Mouse (Mus musculus) T-helper 1 cell (primary cell): ENCODE results near the gene Tnnt3.

ENCODE experiments used
- in situ Hi-C: fragments of 300-600 bp; cut with MboI, MseI; formaldehyde crosslinking; loops from one replicate; pipeline ENCODE4 v1.15.1; 2025; ENCODE audit warnings: high pct_unique_total_duplicates

The Tnnt3 gene

DNA sequence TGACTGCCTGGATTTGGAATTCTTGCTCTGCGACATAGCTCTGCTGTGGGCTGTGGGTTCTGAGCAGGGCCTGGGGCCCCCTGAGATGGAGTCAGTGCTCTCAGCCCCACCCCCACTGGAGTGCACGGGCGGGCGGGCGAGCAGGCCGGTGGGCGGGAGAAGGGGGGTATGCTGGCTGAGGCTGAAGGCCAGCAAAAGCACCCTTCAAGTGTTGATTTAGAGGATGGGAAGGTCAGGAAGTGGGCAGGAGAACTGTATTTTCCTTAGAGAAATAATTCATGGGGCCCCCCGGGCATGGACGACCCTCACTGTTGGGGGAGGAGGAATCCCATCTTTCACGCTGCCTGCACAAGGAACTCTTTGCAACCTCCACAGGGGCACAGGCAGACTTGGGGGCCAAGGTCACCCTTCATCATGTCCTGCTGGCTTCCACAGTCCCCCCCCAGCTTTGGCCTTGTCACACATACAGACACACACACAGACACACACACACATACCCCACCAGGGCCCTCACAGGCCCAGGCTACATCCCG lies 44.2 kb downstream of the Tnnt3 start:
- in situ Hi-C loops: no loop called here

DNA sequence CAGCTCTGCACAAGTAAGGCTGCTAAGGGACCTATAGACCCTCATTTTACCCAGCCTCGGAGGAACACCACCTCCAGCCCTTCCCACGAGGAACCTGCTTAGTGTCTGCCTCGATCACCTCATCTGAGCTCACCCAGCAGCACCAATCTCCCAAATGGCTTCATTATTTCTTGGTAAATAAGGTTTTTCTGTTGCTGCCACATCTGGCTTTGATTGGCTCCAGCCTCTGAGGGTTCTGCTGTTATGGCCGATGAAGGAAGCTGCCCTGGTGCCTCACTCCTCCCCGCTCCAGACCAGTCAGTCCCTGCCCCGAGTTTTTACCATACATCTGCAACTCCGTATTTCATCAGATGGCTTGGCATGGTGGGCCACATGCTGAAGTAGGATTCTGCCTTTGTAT lies 47.3 kb downstream of the Tnnt3 start:
- in situ Hi-C loops: no loop called here

DNA sequence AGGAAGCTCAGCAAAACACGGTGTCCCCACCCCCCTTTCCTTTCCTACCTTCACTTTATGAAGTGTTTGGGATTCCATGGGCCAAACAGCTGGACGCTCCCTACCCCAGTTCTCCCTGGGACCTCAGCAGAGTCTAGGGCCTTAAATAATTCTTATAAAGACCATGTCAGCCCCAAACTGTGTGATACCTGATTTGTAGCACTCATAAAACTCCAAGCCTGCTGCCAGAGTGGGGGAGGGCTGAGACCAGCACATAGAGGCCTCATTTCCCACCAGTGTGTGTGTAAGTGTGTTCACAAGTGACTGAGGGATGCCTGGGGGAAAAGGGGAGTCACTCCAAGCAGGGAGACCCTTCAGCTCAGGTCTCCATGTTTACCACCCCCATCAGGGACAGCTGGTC lies 49.2 kb downstream of the Tnnt3 start:
- in situ Hi-C loops: no loop called here

DNA sequence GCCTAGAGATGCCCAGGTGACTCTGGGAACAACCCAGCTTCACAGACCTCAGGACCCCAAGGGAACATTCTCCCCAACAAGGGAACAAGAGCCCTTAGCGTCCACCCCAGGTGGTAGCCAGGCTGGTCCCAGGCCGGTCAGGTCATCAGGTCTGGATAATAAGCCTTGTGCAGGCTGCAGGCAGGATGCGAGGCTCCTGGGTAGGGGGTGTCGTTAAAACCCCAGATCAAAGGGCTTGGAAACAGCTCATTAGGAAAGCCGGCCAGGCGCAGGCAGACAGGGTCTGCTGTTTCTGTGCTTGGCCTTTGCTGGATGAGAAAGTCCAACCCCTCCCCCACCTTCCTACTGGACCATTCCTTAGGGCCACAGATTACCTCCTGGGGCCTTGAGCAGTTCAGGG lies 50.1 kb downstream of the Tnnt3 start:
- in situ Hi-C loops: no loop called here

DNA sequence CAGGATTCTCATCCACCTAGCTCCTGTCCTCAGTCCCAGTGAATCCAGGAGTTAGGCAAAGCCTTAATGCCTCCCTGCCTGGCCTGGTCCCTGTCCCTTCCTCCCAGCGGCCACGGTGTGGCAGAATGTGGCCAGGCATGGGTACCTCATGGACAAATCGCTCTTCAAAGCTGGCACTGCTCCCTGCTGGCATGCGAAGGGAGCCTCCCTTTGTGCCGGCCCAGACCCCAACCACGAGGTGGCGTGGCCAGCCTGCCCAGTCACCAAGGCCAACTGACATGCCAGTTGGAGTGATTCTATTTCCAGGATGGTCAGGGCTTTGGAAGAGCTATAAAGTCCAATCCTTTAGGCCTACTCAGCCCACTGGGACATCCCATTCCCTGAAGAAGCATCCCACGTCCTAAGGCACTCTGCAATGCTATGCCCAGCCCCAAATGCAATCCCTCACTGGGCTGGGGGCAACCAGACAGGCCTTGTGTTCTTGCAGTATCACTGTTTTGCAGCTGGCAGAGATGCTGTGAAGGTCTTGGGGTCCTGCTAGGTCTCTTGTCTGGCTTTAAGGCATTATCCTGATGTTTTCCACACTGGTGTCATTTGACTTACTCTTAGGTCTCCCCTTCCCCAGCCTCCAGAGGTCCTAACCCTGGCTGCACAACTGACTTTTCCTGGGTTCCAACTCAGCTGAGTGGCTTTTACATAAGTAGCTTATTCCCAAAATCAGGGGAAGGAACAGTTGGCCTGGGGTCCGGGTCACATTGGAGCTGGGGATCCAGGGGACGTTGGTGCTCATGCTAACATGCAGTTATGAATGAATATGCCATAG lies 51.5 kb downstream of the Tnnt3 start:
- in situ Hi-C loops: no loop called here

DNA sequence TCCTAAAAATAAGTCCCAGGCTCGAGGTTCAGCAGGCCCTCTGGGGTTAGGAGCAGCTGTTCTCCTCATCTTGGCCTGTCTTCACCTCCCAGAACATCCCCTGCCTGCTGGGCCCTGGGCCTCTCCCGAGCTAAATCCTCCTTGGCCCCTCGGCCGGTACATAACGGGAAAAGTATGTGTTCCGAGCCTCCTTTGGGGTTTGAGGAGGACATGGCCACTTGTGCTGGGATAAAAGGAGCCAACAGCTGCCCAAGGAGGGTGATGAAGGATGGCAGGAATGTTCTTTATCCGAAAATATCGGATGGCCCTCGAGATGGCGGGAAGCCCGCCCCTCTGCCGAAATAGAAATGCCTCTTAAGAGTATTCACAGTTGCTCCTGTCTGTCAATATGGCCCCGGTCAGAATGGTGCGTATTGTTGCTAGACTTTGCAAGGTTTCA lies 52.3 kb downstream of the Tnnt3 start:
- in situ Hi-C loops: no loop called here

DNA sequence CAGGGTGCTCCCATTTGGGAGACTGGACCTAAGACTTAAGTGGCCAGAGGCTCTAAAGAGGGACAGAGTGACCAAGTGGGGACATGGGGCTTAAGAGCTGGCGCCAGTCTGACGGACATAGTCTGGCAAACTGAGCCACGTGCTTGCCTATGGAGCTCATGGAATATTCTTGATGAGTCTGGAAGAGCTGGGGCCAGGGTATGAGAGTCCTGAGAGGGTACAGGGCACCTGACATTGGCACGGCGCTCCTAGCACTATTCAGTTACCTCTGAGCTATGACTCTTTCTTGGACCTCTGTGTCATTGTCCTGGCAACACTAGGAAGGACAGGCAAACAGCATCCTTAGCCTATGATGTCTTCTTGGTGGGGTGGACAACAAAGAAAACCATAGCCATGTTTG lies 53.1 kb downstream of the Tnnt3 start:
- in situ Hi-C loops: no loop called here

DNA sequence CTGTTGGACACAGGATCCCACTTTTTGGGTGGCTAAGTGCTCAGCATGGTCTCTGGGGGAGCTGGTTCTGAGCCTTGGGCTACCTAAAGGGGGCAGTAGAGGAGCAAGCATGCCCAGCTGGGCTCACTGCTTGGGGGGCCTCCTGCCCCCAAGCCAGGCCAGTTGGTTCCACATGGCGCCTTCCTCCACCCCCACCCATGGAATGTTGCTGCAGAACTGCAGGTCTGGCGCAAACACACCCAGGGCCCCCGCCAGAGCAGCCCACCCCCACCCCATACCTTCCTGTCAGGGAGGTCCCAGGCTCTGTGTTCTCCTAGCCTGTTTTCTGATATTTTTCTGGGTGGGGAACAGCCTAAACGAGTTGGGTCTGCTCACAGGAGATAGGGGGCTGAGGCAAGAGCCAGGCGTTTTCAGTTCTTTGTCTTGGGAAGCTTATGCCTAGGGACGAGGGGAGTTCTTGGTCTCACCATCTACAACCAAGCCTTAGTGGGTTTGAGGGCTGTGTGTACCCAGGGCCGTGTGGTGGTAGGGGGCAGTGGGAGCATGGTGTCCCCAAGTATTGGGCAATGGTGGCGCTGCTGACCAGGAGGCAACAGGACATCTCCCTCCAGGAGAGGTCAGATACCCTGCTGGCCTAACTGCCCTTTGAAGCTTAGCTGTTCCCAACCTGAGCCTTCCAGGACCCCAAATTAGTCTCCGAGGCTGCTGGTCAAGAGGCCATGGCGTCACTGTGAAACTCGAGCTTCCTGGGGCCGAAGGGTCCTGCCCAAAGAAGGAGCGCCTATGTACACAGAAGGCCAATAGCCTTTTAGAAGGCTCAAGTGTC lies 54.2 kb downstream of the Tnnt3 start:
- in situ Hi-C loops: no loop called here

DNA sequence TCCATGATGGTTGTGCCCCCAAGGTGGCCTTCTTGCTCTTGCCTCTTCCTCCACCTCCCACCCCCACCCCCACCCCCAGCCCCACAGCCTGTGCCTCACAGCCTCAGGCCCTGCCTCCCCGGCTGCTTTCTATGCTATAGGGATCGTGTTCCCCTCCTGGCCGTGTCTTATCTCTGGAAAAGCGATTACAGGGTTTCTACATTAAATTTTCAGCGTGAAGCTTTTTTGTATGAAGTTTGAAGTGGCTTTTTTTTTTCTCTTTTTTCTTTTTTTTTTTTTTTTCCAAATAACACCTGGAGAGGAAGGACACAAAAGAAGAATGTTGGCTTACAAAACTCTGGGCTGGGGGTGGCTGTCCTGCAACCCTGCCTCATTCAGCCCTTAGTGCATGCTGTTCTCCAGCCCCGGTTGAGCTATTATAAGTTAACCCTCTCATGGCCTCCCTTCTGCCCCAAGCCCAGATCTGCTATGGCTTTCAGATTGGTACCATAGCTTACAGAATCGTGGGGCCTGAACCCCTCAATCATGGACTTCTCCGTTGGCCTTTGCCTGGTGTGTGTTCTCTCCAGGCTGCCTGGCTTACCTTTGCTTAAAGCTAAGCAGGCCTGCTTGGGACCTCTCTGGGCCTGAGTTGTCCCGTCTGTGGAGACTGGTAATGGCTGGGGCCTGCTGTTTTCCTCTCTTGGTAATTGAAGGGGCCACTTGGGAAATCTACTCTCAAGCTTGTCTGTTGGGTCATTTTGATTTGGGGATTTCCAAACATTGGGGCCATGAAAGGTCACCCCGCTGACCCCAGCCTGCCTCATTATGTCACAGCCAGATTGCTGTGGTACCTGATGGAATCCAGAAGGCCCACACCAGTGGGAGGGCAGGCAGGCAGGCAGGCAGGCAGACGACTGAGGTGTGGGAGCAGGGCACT lies 55.0 kb downstream of the Tnnt3 start:
- in situ Hi-C loops: no loop called here

DNA sequence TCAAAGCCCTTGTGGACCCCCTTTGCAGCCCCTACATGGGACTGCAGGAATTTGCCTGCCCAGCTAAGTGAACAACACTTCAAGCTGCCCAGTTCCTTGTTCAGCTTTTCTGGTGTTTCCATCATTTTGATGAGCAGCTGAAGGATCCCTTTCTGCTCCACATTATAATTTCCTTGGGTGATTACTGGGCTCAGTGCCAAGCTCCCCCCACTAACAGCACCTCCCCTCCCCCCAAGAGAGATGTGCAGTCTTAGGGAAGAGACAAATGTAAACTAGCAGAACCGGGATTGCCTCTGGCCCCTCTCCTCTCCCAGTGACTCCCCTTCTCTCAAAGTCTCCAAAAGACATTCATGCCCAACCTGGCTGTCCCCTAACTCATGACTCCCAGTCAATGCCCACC lies 56.0 kb downstream of the Tnnt3 start:
- in situ Hi-C loops: no loop called here

DNA sequence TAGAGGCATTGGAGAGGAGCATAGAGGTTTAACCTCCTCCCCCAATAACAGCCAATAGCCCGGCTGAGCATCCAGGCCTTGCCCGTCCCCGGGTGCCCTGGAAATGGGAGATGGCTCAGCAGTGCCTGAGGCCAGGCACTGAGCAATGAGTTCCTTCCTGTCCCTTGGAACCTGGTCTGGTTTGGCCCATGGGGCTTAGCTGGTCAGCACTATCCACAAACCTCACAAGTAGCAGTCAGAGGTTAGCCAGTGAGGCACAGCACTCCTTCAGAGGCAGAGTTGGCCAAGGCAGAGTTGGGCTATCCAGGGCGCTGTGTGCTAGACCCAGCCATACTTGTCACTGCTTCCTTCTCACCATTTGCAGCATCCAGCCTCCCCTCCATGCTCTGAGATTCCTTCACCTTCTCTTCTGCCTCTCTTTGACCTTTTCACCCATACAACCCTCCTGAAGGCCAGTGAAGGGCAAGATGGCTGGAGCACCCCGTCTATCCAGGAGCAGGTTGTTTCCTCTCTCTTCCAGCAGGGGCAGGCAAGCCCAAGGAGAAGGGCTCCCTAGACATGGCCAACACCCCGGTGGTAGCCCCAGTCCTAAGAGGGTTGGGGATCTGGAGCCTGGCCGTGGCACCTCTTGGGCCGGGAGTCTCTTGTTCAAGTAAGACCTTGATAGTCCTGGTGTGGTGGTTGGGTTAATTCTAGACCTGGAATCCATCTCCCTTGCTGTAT lies 56.9 kb downstream of the Tnnt3 start:
- in situ Hi-C loops: no loop called here

DNA sequence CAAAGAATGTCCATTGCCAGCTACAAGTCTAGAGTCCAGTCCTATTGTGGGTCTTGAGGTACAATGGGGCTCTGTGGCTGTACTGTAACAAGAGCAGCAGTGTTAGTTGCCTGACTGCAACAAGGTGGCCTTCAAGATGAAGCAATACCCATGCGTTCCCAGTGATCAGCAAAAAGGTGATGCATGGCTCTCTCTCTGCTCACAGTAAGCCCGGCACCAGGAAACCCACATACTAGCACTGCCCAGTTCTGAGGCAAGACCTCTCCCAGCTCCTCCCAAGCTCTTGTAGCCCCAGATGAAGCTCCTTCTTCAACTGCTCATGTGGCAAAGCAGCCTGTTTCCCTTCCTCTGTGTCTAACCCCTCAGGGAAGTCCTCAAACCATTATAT lies 57.4 kb downstream of the Tnnt3 start:
- in situ Hi-C loops: no loop called here

DNA sequence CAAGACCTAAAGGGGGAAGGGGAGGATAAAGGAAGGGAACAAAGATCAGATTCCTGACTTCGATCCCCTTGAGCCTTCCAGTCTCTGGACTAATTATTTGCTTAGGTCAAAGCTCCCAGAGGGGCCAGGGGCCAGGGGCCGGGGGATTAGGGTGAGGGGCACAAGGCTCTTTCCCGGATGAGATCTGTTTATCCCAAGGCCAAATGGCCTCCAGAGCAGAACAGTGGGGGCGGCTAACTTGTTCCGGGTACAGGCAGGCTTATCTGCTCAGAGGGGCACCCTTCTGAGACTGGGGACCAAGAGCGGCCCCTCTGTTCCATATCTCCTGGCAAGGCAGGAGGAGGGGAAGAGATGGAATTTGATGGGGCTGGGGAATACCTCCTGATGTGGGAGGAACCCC lies 59.1 kb downstream of the Tnnt3 start:
- in situ Hi-C loops: no loop called here

DNA sequence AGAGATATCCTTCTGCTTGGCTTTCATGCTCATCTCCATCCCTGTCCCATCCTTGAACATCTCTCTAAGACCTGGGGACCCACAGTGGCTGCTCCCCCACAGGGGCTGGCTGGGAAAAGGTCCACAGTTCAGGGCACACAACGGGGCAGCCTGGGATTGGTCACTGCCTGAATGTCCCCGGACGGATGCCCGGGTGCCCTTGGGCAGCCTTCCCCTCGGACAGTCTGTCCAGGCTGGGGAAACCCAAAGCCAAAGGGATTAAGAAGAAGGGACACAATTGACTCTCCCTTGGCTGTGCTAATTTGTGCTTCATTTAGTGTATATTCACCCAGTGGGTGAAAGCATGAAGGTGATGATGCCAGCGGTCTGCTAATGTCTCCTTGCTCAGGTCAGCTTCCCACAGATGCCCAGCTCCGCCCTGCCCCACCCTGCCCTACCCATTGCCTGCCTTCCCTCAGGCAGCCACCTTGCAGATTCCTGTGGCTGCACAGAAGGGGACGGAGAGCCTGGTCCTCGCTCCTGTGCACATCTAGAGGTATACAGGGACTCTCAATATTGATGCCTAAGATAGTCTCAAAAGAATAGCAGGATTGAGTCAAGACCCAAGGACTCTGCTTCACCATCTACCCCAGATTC lies 60.0 kb downstream of the Tnnt3 start:
- in situ Hi-C loops: no loop called here

DNA sequence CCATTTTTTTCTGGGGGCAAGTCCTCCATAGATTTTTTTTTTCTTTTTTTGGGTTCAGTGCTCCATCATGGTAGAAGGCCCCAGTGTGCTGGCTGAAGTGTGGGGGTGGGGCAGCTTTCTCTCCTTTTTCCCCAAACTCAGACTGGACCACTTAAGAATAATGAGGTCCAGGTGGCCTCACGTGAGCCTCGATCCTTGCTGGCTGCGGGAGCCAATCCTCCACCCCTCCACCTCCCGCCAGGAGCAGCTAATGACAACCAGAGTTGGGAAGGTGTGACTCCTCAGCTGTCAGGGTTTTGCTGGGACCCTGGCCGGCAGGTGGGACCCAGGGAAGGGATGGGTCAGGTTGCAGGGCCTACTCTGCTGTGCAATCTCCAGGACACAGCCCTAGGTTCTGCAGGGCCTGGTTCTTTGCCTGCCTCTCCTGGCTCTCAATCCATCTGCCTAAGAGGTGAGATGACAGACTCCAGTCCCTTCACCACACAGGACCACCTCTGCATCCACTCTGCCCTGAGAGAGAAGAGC lies 61.1 kb downstream of the Tnnt3 start:
- in situ Hi-C loops: loop anchor here (10.0 kb wide), 1 partner anchor 875 kb away; no protein-coding TSS in a partner anchor

DNA sequence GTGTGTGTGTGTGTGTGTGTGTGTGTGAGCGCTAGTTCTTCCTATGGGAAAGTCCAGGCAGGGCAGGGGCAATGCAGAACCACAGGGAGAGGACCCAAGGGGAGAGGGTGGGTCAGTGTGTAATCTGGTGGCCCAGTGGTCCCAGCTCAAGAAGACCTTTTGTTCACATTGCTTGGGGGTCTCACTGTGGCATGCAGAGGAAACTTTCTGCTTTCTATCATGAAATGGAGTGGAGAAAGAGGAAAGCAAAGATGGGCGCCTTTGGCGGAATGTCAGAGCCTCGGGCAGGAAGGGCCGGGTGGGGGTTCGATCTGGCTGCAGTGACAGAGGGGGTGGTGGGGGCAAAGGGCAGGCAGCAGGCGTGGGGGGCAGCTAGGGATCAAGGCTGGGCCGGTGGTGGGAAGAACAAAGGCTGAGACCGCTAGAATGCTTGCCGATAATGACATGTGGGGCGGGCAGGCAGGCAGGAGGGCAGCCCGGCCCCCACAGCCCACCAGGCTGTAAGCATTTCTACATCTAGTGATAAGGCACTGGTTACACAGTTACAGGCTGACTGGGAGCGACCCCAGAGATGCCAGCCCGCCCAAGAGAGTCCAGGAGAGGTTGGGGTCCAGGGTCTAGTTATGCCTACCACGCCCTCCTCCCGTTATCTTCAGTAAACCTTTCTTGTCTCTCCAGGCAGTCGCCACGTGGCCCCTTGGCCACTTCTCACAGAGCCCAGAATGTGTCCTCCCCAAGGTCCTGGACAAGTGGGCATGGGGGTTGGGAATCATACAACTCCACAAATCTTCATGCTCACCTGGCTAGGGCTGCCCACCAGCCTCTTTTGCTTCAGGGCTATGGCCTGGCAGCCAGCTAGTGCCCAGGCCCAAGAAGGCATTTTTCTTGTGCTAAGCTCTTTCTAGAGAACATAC lies 62.6 kb downstream of the Tnnt3 start:
- in situ Hi-C loops: loop anchor here (10.0 kb wide), 1 partner anchor 876 kb away; no protein-coding TSS in a partner anchor

DNA sequence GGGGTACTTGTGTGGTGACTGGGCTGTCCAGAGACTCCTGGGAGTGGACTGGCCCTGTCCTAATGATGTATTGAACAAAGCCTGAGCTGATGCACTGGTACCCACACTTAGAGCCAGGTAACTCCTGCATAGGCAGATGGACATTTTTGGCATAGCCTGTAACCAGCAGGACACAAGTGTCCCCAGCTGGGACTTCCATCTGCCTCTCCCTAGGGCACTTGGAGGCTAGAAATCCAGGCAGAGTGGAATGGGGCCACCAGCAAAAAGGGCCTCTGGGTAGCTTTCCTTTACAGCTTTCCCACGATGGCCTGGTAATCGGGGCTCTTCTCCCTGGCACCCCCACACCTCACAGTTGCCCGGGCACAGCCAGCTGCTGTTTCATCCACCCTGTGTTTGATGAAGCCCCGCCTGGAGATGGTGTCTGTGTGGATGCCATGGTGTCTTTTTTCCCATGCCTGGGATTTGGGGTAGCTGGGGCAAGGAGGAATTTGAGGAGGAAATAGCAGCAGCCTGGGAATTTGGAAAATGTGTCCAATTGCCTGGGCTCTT lies 63.3 kb downstream of the Tnnt3 start:
- in situ Hi-C loops: loop anchor here (10.0 kb wide), 1 partner anchor 877 kb away; no protein-coding TSS in a partner anchor

DNA sequence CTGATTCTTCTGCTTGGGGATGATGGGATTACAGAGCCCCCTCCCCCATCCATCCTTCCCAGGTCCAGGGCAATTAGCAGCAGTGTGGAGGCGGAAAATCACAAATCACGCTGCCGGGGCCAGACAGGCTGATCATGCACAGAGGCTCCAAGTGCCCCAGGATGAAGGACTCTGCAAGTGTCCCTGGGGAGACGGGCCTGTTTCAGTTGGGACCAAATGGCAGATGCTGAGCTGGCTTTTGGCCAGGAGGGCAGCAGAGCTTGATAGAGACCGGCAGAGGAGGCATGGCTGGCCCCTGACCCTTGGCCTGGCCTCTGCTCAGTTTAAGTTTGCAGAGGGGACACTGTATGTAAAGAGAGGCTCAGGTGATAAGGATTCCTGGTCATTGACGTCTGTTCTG lies 64.5 kb downstream of the Tnnt3 start:
- in situ Hi-C loops: loop anchor here (10.0 kb wide), 1 partner anchor 878 kb away; no protein-coding TSS in a partner anchor
